Mouse (Mus musculus): ENCODE results near the gene Hypk.
A peak's percentile ranks its signal among the peaks of the same experiment; 100 is the strongest.

The Hypk gene

GRCm38 (mm10) chr2:121440834-121441605 lies 12.1 kb upstream of the Hypk start:
- H3K27me3 ChIP-seq (ENCODE audit: control insufficient read depth, insufficient read depth, low read length, poor library complexity, severe bottlenecking) = no peaks in the 10 kb centered on the region
- peaks cover 7% of the 10 kb centered on the region for H3K36me3 ChIP-seq (ENCODE audit: control insufficient read depth, insufficient read depth, low read length, poor library complexity, severe bottlenecking)
- no peak for DNase-seq (ENCODE audit: low read depth, low spot score)

- H3K36me3 ChIP-seq (ENCODE audit: control insufficient read depth, insufficient read depth, low read length, poor library complexity, severe bottlenecking) = peaks cover 5% of the 10 kb centered on the region
- peak; percentile 91 for DNase-seq (ENCODE audit: low read depth, low spot score)
- no peaks in the 10 kb centered on the region for H3K27me3 ChIP-seq (ENCODE audit: control insufficient read depth, insufficient read depth, low read length, poor library complexity, severe bottlenecking)
These were observed 11.3 kb upstream of the Hypk start for GRCm38 (mm10) chr2:121441800-121442199.

GRCm38 (mm10) chr2:121442259-121443067 lies 10.6 kb upstream of the Hypk start:
- H3K27me3 ChIP-seq (ENCODE audit: control insufficient read depth, insufficient read depth, low read length, poor library complexity, severe bottlenecking) = no peaks in the 10 kb centered on the region
- DNase-seq (ENCODE audit: low read depth, low spot score) = peak; percentile 88
- peaks cover 2% of the 10 kb centered on the region; the same call in 1 of the 2 replicates for H3K36me3 ChIP-seq (ENCODE audit: control insufficient read depth, insufficient read depth, low read length, poor library complexity, severe bottlenecking)

GRCm38 (mm10) chr2:121443068-121443349 lies 10.1 kb upstream of the Hypk start:
- H3K27me3 ChIP-seq (ENCODE audit: control insufficient read depth, insufficient read depth, low read length, poor library complexity, severe bottlenecking) = no peaks in the 10 kb centered on the region
- DNase-seq (ENCODE audit: low read depth, low spot score) = no peak
- H3K36me3 ChIP-seq (ENCODE audit: control insufficient read depth, insufficient read depth, low read length, poor library complexity, severe bottlenecking) = 0 out of 2 replicates have a peak, but pooled peaks cover 2% of the 10 kb centered on the region

- no peak for DNase-seq (ENCODE audit: low read depth, low spot score)
- Histone ChIP-seq H3K27me3 (ENCODE audit: control insufficient read depth, insufficient read depth, low read length, poor library complexity, severe bottlenecking) (no peaks in the 10 kb centered on the region), H3K36me3 (ENCODE audit: control insufficient read depth, insufficient read depth, low read length, poor library complexity, severe bottlenecking) (0 out of 2 replicates have a peak, but pooled peaks cover 2% of the 10 kb centered on the region)
These were observed 8.9 kb upstream of the Hypk start, which contains the start of gene Ell3 for GRCm38 (mm10) chr2:121444178-121444577. Gene Ell3, minus strand, starts transcription at chr2:121444278.

GRCm38 (mm10) chr2:121445117-121445516 lies 8.0 kb upstream of the Hypk start:
- no peaks in the 10 kb centered on the region for H3K27me3 ChIP-seq (ENCODE audit: control insufficient read depth, insufficient read depth, low read length, poor library complexity, severe bottlenecking)
- H3K36me3 ChIP-seq (ENCODE audit: control insufficient read depth, insufficient read depth, low read length, poor library complexity, severe bottlenecking) = 0 out of 2 replicates have a peak, but pooled peaks cover 2% of the 10 kb centered on the region
- DNase-seq (ENCODE audit: low read depth, low spot score) = no peak

- no peaks in the 10 kb centered on the region for H3K27me3 ChIP-seq (ENCODE audit: control insufficient read depth, insufficient read depth, low read length, poor library complexity, severe bottlenecking)
- DNase-seq (ENCODE audit: low read depth, low spot score) = no peak
- H3K36me3 ChIP-seq (ENCODE audit: control insufficient read depth, insufficient read depth, low read length, poor library complexity, severe bottlenecking) = peaks cover 5% of the 10 kb centered on the region; the same call in 1 of the 2 replicates
These were observed 6.6 kb upstream of the Hypk start for GRCm38 (mm10) chr2:121446506-121446905.

GRCm38 (mm10) chr2:121447006-121447405 lies 6.1 kb upstream of the Hypk start:
- H3K27me3 ChIP-seq (ENCODE audit: control insufficient read depth, insufficient read depth, low read length, poor library complexity, severe bottlenecking) = no peaks in the 10 kb centered on the region
- DNase-seq (ENCODE audit: low read depth, low spot score) = no peak
- peaks cover 5% of the 10 kb centered on the region; the same call in 1 of the 2 replicates for H3K36me3 ChIP-seq (ENCODE audit: control insufficient read depth, insufficient read depth, low read length, poor library complexity, severe bottlenecking)

- DNase-seq (ENCODE audit: low read depth, low spot score) = peak; percentile 44
- Histone ChIP-seq H3K36me3 (ENCODE audit: control insufficient read depth, insufficient read depth, low read length, poor library complexity, severe bottlenecking) (peaks cover 5% of the 10 kb centered on the region; the same call in 1 of the 2 replicates), H3K27me3 (ENCODE audit: control insufficient read depth, insufficient read depth, low read length, poor library complexity, severe bottlenecking) (no peaks in the 10 kb centered on the region)
These were observed 5.0 kb upstream of the Hypk start for GRCm38 (mm10) chr2:121448136-121448535.

- DNase-seq (ENCODE audit: low read depth, low spot score) = peak; percentile 99
- H3K27me3 ChIP-seq (ENCODE audit: control insufficient read depth, insufficient read depth, low read length, poor library complexity, severe bottlenecking) = no peaks in the 10 kb centered on the region
- H3K36me3 ChIP-seq (ENCODE audit: control insufficient read depth, insufficient read depth, low read length, poor library complexity, severe bottlenecking) = peaks cover 5% of the 10 kb centered on the region; the same call in 1 of the 2 replicates
These were observed 4.2 kb upstream of the Hypk start, which contains the start of gene Serf2 for GRCm38 (mm10) chr2:121448739-121449535. Gene Serf2, plus strand, starts transcription at chr2:121449195.

GRCm38 (mm10) chr2:121449545-121450011 lies 3.5 kb upstream of the Hypk start:
- DNase-seq (ENCODE audit: low read depth, low spot score) = no peak
- Histone ChIP-seq H3K36me3 (ENCODE audit: control insufficient read depth, insufficient read depth, low read length, poor library complexity, severe bottlenecking) (peaks cover 5% of the 10 kb centered on the region; the same call in 1 of the 2 replicates), H3K27me3 (ENCODE audit: control insufficient read depth, insufficient read depth, low read length, poor library complexity, severe bottlenecking) (no peaks in the 10 kb centered on the region)

- DNase-seq (ENCODE audit: low read depth, low spot score) = peak; percentile 40
These were observed 3.0 kb upstream of the Hypk start for GRCm38 (mm10) chr2:121450093-121450492.

GRCm38 (mm10) chr2:121452361-121452760 lies 729 bp upstream of the Hypk start:
- H3K27me3 ChIP-seq (ENCODE audit: control insufficient read depth, insufficient read depth, low read length, poor library complexity, severe bottlenecking) = no peaks in the 10 kb centered on the region
- H3K36me3 ChIP-seq (ENCODE audit: control insufficient read depth, insufficient read depth, low read length, poor library complexity, severe bottlenecking) = peaks cover 5% of the 10 kb centered on the region; the same call in 1 of the 2 replicates
- no peak for DNase-seq (ENCODE audit: low read depth, low spot score)

More at GRCm38 (mm10) chr2:121450093-121450492, 3.0 kb upstream of the Hypk start:
- peaks cover 5% of the 10 kb centered on the region; the same call in 1 of the 2 replicates for H3K36me3 ChIP-seq (ENCODE audit: control insufficient read depth, insufficient read depth, low read length, poor library complexity, severe bottlenecking)
- no peaks in the 10 kb centered on the region for H3K27me3 ChIP-seq (ENCODE audit: control insufficient read depth, insufficient read depth, low read length, poor library complexity, severe bottlenecking)

GRCm38 (mm10) chr2:121453917-121454316 lies 827 bp downstream of the Hypk start:
- Histone ChIP-seq H3K36me3 (ENCODE audit: control insufficient read depth, insufficient read depth, low read length, poor library complexity, severe bottlenecking) (peaks cover 6% of the 10 kb centered on the region), H3K27me3 (ENCODE audit: control insufficient read depth, insufficient read depth, low read length, poor library complexity, severe bottlenecking) (no peaks in the 10 kb centered on the region)
- no peak for DNase-seq (ENCODE audit: low read depth, low spot score)

Measured in splenic B cell, adult 2 months (primary cell).